ENCODE assay signal across 9 mouse cellular contexts in the genomic region with DNA sequence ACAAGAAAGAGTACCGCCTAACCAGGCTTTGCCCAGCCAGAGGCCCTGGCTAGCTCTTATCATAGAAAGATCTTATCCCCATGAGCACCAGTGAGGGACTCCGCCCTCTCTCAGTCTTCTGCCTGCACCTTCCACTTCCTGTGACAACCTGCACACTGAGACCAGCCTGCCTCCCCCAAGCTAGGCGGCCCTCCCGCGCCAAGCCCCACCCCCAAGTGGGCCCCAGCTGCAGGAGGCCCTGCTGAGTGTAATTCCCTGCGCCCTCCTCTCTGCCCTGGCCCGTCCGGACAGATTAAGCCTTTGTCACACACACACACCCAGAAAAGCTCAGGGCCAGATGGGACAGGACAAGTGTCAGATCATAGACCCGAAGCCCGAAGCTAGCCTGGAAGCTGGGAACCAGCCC. TPM values are rescaled to one million over a fixed set of nuclear protein-coding genes. Genes with fewer than 3 reads are reported as not detected.
DNase-seq lines count a peak whose midpoint lies in the region; ATAC-seq lines count a peak whose summit lies in the region.
"Had no signal": no experiment of that assay in that cellular context is flagged by ENCODE, and none has a peak within 500 bp of the region (broad histone marks: within the 10 kb centered on the region; RNA-seq: fewer than 3 reads in every experiment).

No protein-coding gene starts in this region.

- no peak for DNase-seq in kidney, adult 11 months
- peak; percentile 88 for DNase-seq in thymus, postnatal 0 days (ENCODE audit: low spot score)
- DNase-seq in gastrocnemius, adult 8-10 months (ENCODE audit: low spot score in 2 of 2): no peak
- DNase-seq in left cerebral cortex, postnatal 10 days (ENCODE audit: extremely low spot score in 1 of 2, low spot score in 2 of 2): no peak

- H3K9ac ChIP-seq in kidney, embryonic 16.5 days (replicated peaks; ENCODE audit: low read length): no peak overlapping the region
- peak overlapping the region; percentile 35; the same call in 1 of the 2 replicates for H3K9ac ChIP-seq in hindbrain, embryonic 13.5 days

- H3K9me3 ChIP-seq in kidney, embryonic 16.5 days (ENCODE audit: low read length): no peaks in the 10 kb centered on the region
- no peaks in the 10 kb centered on the region for H3K9me3 ChIP-seq in hindbrain, embryonic 13.5 days

- 0 out of 2 replicates have a peak, but pooled peaks cover 6% of the 10 kb centered on the region for H3K27me3 ChIP-seq in kidney, embryonic 16.5 days (ENCODE audit: insufficient read depth, low read length)
- H3K27me3 ChIP-seq in hindbrain, embryonic 13.5 days: 0 out of 2 replicates have a peak, but pooled peaks cover 9% of the 10 kb centered on the region

- peak; percentile 24; the same call in 1 of the 2 replicates for ATAC-seq in kidney, embryonic 16.5 days (ENCODE audit: low FRiP score, low TSS enrichment)
- peak; percentile 92 for ATAC-seq in activated CD4-positive, CD25-positive, alpha-beta regulatory T cell, adult 4 months
- no peak for ATAC-seq in hindbrain, embryonic 13.5 days (ENCODE audit: low FRiP score)
- ATAC-seq in megakaryocyte progenitor cell, adult 5-6 weeks (replicated peaks; ENCODE audit: poor library complexity): peak; percentile 77

- no peak overlapping the region for H3K4me3 ChIP-seq in kidney, embryonic 16.5 days (ENCODE audit: low read length)
- H3K4me3 ChIP-seq in hindbrain, embryonic 13.5 days: no peak overlapping the region

- H3K4me2 ChIP-seq in kidney, embryonic 16.5 days (replicated peaks; ENCODE audit: low read depth, low read length): 0 out of 2 replicates have a peak overlapping the region, but pooled peaks have one; percentile 15
- peak overlapping the region; percentile 13; the same call in 1 of the 2 replicates for H3K4me2 ChIP-seq in hindbrain, embryonic 13.5 days

- intact Hi-C loops in left cerebral cortex, postnatal 10 days (cut with DNase I): no loop called here

- peaks cover 44% of the 10 kb centered on the region for H3K4me1 ChIP-seq in kidney, embryonic 16.5 days (ENCODE audit: insufficient read depth, low read length)
- H3K4me1 ChIP-seq in hindbrain, embryonic 13.5 days (replicated peaks): peaks cover 74% of the 10 kb centered on the region

- H3K27ac ChIP-seq in kidney, embryonic 16.5 days (ENCODE audit: low read length): peak overlapping the region; percentile 52; the same call in 1 of the 2 replicates
- H3K27ac ChIP-seq in hindbrain, embryonic 13.5 days: peak overlapping the region; percentile 95; the same call in 1 of the 2 replicates

- H3K36me3 ChIP-seq in kidney, embryonic 16.5 days (ENCODE audit: insufficient read depth, low read length): no peaks in the 10 kb centered on the region
- H3K36me3 ChIP-seq in hindbrain, embryonic 13.5 days: no peaks in the 10 kb centered on the region

- WGBS in kidney, embryonic 16.5 days: 14% methylated on average over 10 of the region's 10 CpGs
- WGBS in hindbrain, embryonic 13.5 days: 15% methylated on average over 10 of the region's 10 CpGs

RNA-seq across cellular contexts. Expression of gene Nol4l, which starts 3.9 kb away (rescaled TPM):
- 13.8 and 17.1 TPM in 2 replicates for polyA plus RNA-seq in kidney, embryonic 16.5 days (2015; fragmentation: Nextera tagmentation; extraction: Ambion mirVana)
- 1 to 10 TPM; 2.7 to 3.5 TPM for polyA plus RNA-seq in activated CD4-positive, CD25-positive, alpha-beta regulatory T cell, adult 4 months (2017; shearing (Covaris generic))
- 42.4 and 43.8 TPM in 2 replicates for polyA plus RNA-seq in hindbrain, embryonic 13.5 days (2015; fragmentation: Nextera tagmentation; extraction: Ambion mirVana)
- total RNA-seq in megakaryocyte progenitor cell, adult 5-6 weeks (2015): 3.0 and 4.4 TPM in 2 replicates
- total RNA-seq in megakaryocyte progenitor cell, adult 5-6 weeks (2017): 1.4 and 3.7 TPM in 2 replicates
- polyA plus RNA-seq in thymus, postnatal 0 days (2015; fragmentation: Nextera tagmentation; extraction: Ambion mirVana): 1.9 and 2.0 TPM in 2 replicates
- under 1 TPM; 0.29 to 0.94 (median 0.41) TPM for total RNA-seq in gastrocnemius, adult 8-10 months (2022)
- total RNA-seq in left cerebral cortex, postnatal 10 days (2021): 10 to 100 TPM; 55.5 to 62.5 TPM

RNA-seq across cellular contexts. Expression of gene 4930404H24Rik, which starts 33.3 kb away (rescaled TPM):
- polyA plus RNA-seq in kidney, embryonic 16.5 days (2015; fragmentation: Nextera tagmentation; extraction: Ambion mirVana): not detected in 2 replicates
- not detected for polyA plus RNA-seq in activated CD4-positive, CD25-positive, alpha-beta regulatory T cell, adult 4 months (2017; shearing (Covaris generic))
- not detected in 2 replicates for polyA plus RNA-seq in hindbrain, embryonic 13.5 days (2015; fragmentation: Nextera tagmentation; extraction: Ambion mirVana)
- not detected in 2 replicates for total RNA-seq in megakaryocyte progenitor cell, adult 5-6 weeks (2015)
- total RNA-seq in megakaryocyte progenitor cell, adult 5-6 weeks (2017): not detected in 2 replicates
- not detected in 2 replicates for polyA plus RNA-seq in thymus, postnatal 0 days (2015; fragmentation: Nextera tagmentation; extraction: Ambion mirVana)
- not detected for total RNA-seq in gastrocnemius, adult 8-10 months (2022)
- total RNA-seq in left cerebral cortex, postnatal 10 days (2021): not detected
- polyA plus RNA-seq: neural tube, embryonic 14.5 days had no signal
